Comparison of ENCODE assay signal across 8 mouse cellular contexts in genomic region chr8:77132903-77133637, GRCm38 (mm10).
A peak's percentile ranks its signal among the peaks of the same experiment; 100 is the strongest.
DNase-seq lines count a peak whose midpoint lies in the region; ATAC-seq and TF ChIP-seq lines count a peak whose summit lies in the region.

No protein-coding gene starts in this region.

- TF ChIP-seq CTCF in forebrain, postnatal 0 days (IDR thresholded peaks at IDR 0.05; ENCODE audit: low read depth) = no peak
- TF ChIP-seq CTCF in heart, adult 2 months (IDR thresholded peaks at IDR 0.05) = no peak

- ATAC-seq in forebrain, postnatal 0 days = 0 out of 2 replicates have a peak, but pooled peaks have one; percentile 12
- no peak for ATAC-seq in forebrain, embryonic 15.5 days (replicated peaks)
- peak; percentile 93 for ATAC-seq in kidney, embryonic 16.5 days (ENCODE audit: low FRiP score, low TSS enrichment)
- ATAC-seq in stomach, embryonic 14.5 days (ENCODE audit: insufficient number of reproducible peaks, insufficient read depth, low FRiP score, low read depth) = peak; percentile 90
- ATAC-seq in hindbrain, embryonic 12.5 days (ENCODE audit: low FRiP score) = no peak

- 25% methylated on average over 11 of the region's 11 CpGs for WGBS in forebrain, postnatal 0 days
- WGBS in forebrain, embryonic 15.5 days = 27% methylated on average over 11 of the region's 11 CpGs
- WGBS in heart, adult 2 months = 22% methylated on average over 11 of the region's 11 CpGs
- 35% methylated on average over 11 of the region's 11 CpGs for WGBS in kidney, embryonic 16.5 days
- WGBS in stomach, embryonic 14.5 days = 35% methylated on average over 11 of the region's 11 CpGs
- 48% methylated on average over 11 of the region's 11 CpGs for WGBS in hindbrain, embryonic 12.5 days

- no peaks in the 10 kb centered on the region for H3K27me3 ChIP-seq in forebrain, postnatal 0 days (ENCODE audit: insufficient read depth, low read length)
- no peaks in the 10 kb centered on the region for H3K27me3 ChIP-seq in forebrain, embryonic 15.5 days
- no peaks in the 10 kb centered on the region for H3K27me3 ChIP-seq in heart, adult 2 months (ENCODE audit: control insufficient read depth, insufficient read depth, low read length)
- no peaks in the 10 kb centered on the region for H3K27me3 ChIP-seq in kidney, embryonic 16.5 days (ENCODE audit: insufficient read depth, low read length)
- H3K27me3 ChIP-seq in stomach, embryonic 14.5 days (ENCODE audit: control insufficient read depth, insufficient read depth, low read length) = no peaks in the 10 kb centered on the region
- no peaks in the 10 kb centered on the region for H3K27me3 ChIP-seq in hindbrain, embryonic 12.5 days

- H3K27ac ChIP-seq in forebrain, postnatal 0 days (ENCODE audit: low read depth, low read length) = no peak overlapping the region
- no peak overlapping the region for H3K27ac ChIP-seq in forebrain, embryonic 15.5 days (replicated peaks)
- H3K27ac ChIP-seq in heart, adult 2 months = peak overlapping the region; percentile 86
- H3K27ac ChIP-seq in kidney, embryonic 16.5 days (ENCODE audit: low read length) = peak overlapping the region; percentile 80; the same call in 1 of the 2 replicates
- H3K27ac ChIP-seq in stomach, embryonic 14.5 days (ENCODE audit: low read length) = no peak overlapping the region
- H3K27ac ChIP-seq in hindbrain, embryonic 12.5 days = no peak overlapping the region

- H3K79me2 ChIP-seq in heart, adult 2 months (replicated peaks; ENCODE audit: control insufficient read depth, insufficient read depth, low read length) = no peaks in the 10 kb centered on the region

- no peaks in the 10 kb centered on the region; the same call in 1 of the 2 replicates for H3K9me3 ChIP-seq in forebrain, postnatal 0 days (ENCODE audit: low read length)
- H3K9me3 ChIP-seq in forebrain, embryonic 15.5 days = no peaks in the 10 kb centered on the region
- H3K9me3 ChIP-seq in kidney, embryonic 16.5 days (ENCODE audit: low read length) = peaks cover 5% of the 10 kb centered on the region
- 0 out of 2 replicates have a peak, but pooled peaks cover 3% of the 10 kb centered on the region for H3K9me3 ChIP-seq in stomach, embryonic 14.5 days (ENCODE audit: control insufficient read depth, low read depth, low read length)
- peaks cover 7% of the 10 kb centered on the region; the same call in 1 of the 2 replicates for H3K9me3 ChIP-seq in hindbrain, embryonic 12.5 days (replicated peaks)

- no peak for DNase-seq in forebrain, postnatal 0 days
- DNase-seq in cerebellum, adult 8-10 months = peak; percentile 16
- DNase-seq in heart, adult 2 months = peak; percentile 74 to 81
- peak; percentile 79 to 83 for DNase-seq in lung, adult 18-20 months

- no peaks in the 10 kb centered on the region for H3K4me1 ChIP-seq in forebrain, postnatal 0 days (ENCODE audit: insufficient read depth)
- 0 out of 2 replicates have a peak, but pooled peaks cover 3% of the 10 kb centered on the region for H3K4me1 ChIP-seq in forebrain, embryonic 15.5 days
- peaks cover 5% of the 10 kb centered on the region for H3K4me1 ChIP-seq in heart, adult 2 months (ENCODE audit: control insufficient read depth, insufficient read depth, low read length)
- H3K4me1 ChIP-seq in kidney, embryonic 16.5 days (ENCODE audit: insufficient read depth, low read length) = peaks cover 9% of the 10 kb centered on the region
- no peaks in the 10 kb centered on the region for H3K4me1 ChIP-seq in stomach, embryonic 14.5 days (ENCODE audit: control insufficient read depth, insufficient read depth, low read length)
- no peaks in the 10 kb centered on the region for H3K4me1 ChIP-seq in hindbrain, embryonic 12.5 days

- intact Hi-C loops in heart, adult 2 months (cut with DNase I) = loop anchor here (5.0 kb wide), 2 partner anchors 91 to 231 kb away; no protein-coding TSS in a partner anchor

- H3K9ac ChIP-seq in forebrain, postnatal 0 days = no peak overlapping the region
- no peak overlapping the region for H3K9ac ChIP-seq in forebrain, embryonic 15.5 days (replicated peaks)
- H3K9ac ChIP-seq in heart, adult 2 months (ENCODE audit: low read depth, low read length) = peak overlapping the region; percentile 19
- H3K9ac ChIP-seq in kidney, embryonic 16.5 days (replicated peaks; ENCODE audit: low read length) = no peak overlapping the region
- H3K9ac ChIP-seq in stomach, embryonic 14.5 days (replicated peaks; ENCODE audit: low read depth, low read length) = no peak overlapping the region
- no peak overlapping the region for H3K9ac ChIP-seq in hindbrain, embryonic 12.5 days

- TF ChIP-seq EP300 in heart, adult 2 months (IDR thresholded peaks at IDR 0.05; ENCODE audit: insufficient read depth, low read depth, low read length) = peak; percentile 90

- H3K4me2 ChIP-seq in forebrain, postnatal 0 days (ENCODE audit: low read depth) = no peak overlapping the region
- H3K4me2 ChIP-seq in forebrain, embryonic 15.5 days (replicated peaks) = no peak overlapping the region
- H3K4me2 ChIP-seq in kidney, embryonic 16.5 days (replicated peaks; ENCODE audit: low read depth, low read length) = no peak overlapping the region
- H3K4me2 ChIP-seq in stomach, embryonic 14.5 days (replicated peaks; ENCODE audit: low read depth, low read length) = no peak overlapping the region
- H3K4me2 ChIP-seq in hindbrain, embryonic 12.5 days (replicated peaks) = no peak overlapping the region

- peak; percentile 37; the same call in 1 of the 2 replicates for TF ChIP-seq POLR2A in heart, adult 2 months (IDR thresholded peaks at IDR 0.05; ENCODE audit: insufficient read depth, low read depth, low read length)

- H3K36me3 ChIP-seq in forebrain, postnatal 0 days (ENCODE audit: insufficient read depth) = no peaks in the 10 kb centered on the region
- H3K36me3 ChIP-seq in forebrain, embryonic 15.5 days = no peaks in the 10 kb centered on the region
- peaks cover 2% of the 10 kb centered on the region; the same call in 1 of the 2 replicates for H3K36me3 ChIP-seq in heart, adult 2 months (ENCODE audit: control insufficient read depth, insufficient read depth, low read length)
- no peaks in the 10 kb centered on the region for H3K36me3 ChIP-seq in kidney, embryonic 16.5 days (ENCODE audit: insufficient read depth, low read length)
- no peaks in the 10 kb centered on the region for H3K36me3 ChIP-seq in stomach, embryonic 14.5 days (ENCODE audit: control insufficient read depth, insufficient read depth, low read length)
- no peaks in the 10 kb centered on the region for H3K36me3 ChIP-seq in hindbrain, embryonic 12.5 days

- no peak overlapping the region for H3K4me3 ChIP-seq in forebrain, postnatal 0 days (ENCODE audit: low read depth, low read length)
- no peak overlapping the region for H3K4me3 ChIP-seq in forebrain, embryonic 15.5 days
- peak overlapping the region; percentile 31 for H3K4me3 ChIP-seq in heart, adult 2 months
- H3K4me3 ChIP-seq in kidney, embryonic 16.5 days (ENCODE audit: low read length) = no peak overlapping the region
- H3K4me3 ChIP-seq in stomach, embryonic 14.5 days (ENCODE audit: low read depth, low read length) = no peak overlapping the region
- no peak overlapping the region for H3K4me3 ChIP-seq in hindbrain, embryonic 12.5 days

Comparison
In these comparisons a context has a peak if more than half of its experiments do, and no peak if none do; other contexts are left out.
1. ATAC-seq: peak in forebrain, postnatal 0 days (single experiment), kidney, embryonic 16.5 days (single experiment) and stomach, embryonic 14.5 days (single experiment); none in forebrain, embryonic 15.5 days (single experiment) and hindbrain, embryonic 12.5 days (single experiment).
2. H3K27ac ChIP-seq: peak in heart, adult 2 months (single experiment) and kidney, embryonic 16.5 days (single experiment); none in forebrain, postnatal 0 days (single experiment), forebrain, embryonic 15.5 days (single experiment), stomach, embryonic 14.5 days (single experiment) and hindbrain, embryonic 12.5 days (single experiment).